Mouse (Mus musculus) heart, adult 2 months (tissue): ENCODE measurements around the gene Rrm1. TPM values are rescaled to one million over a fixed set of nuclear protein-coding genes. Genes with fewer than 3 reads are reported as not detected.

Source experiments
- DNase-seq, 2 experiments: peaks; one replicate each; pipeline ENCODE4 v3.0.0; 2021
- H3K27ac ChIP-seq: fragments of 200-600 bp; 2 replicates; pipeline ENCODE4 v1.8.1; 2022
- H3K27me3 ChIP-seq: fragments of 200-500 bp; 2 replicates; pipeline ENCODE4 v1.6.1; 2012; ENCODE audit warnings: mild to moderate bottlenecking, low read length, inconsistent platforms, mixed read lengths; ENCODE audit not compliant: control insufficient read depth, insufficient read depth
- H3K36me3 ChIP-seq: fragments of 200-500 bp; 2 replicates; pipeline ENCODE4 v1.6.1; 2012; ENCODE audit warnings: low read length, inconsistent platforms; ENCODE audit not compliant: control insufficient read depth, insufficient read depth
- H3K4me1 ChIP-seq: fragments of 200-500 bp; 2 replicates; pipeline ENCODE4 v1.6.1; 2011; ENCODE audit warnings: low read length; ENCODE audit not compliant: control insufficient read depth, insufficient read depth
- H3K4me3 ChIP-seq: fragments of 200-600 bp; 2 replicates; pipeline ENCODE4 v1.8.1; 2022
- H3K79me2 ChIP-seq: fragments of 200-500 bp; replicated peaks from 2 replicates; pipeline ENCODE4 v1.6.1; 2012; ENCODE audit warnings: mild to moderate bottlenecking, inconsistent platforms, low read length, moderate library complexity, mixed read lengths; ENCODE audit not compliant: control insufficient read depth, insufficient read depth
- H3K9ac ChIP-seq: fragments of 200-500 bp; 2 replicates; pipeline ENCODE4 v1.6.1; 2012; ENCODE audit warnings: low read depth, mild to moderate bottlenecking, control low read depth, inconsistent platforms, low read length, mixed read lengths
- CTCF ChIP-seq: fragments of 200-600 bp; IDR thresholded peaks from 2 replicates; pipeline ENCODE4 v1.8.1; 2022; ENCODE audit warnings: antibody characterized with exemption, mild to moderate bottlenecking, moderate library complexity
- EP300 ChIP-seq: fragments of 200-500 bp; IDR thresholded peaks from 2 replicates; pipeline ENCODE4 v1.6.1; 2011; ENCODE audit warnings: low read depth, low read length, control low read depth; ENCODE audit not compliant: insufficient read depth
- POLR2A ChIP-seq: fragments of 200-500 bp; IDR thresholded peaks from 2 replicates; pipeline ENCODE4 v1.6.1; 2011; ENCODE audit warnings: mild to moderate bottlenecking, low read depth, low read length, control low read depth; ENCODE audit not compliant: insufficient read depth
- WGBS: fragments of 180-500 bp; shearing (Covaris S2); methylation state at CpG from one replicate; pipeline ENCODE4 v1.1.7; 2018; 5-methylcytosine and 5-hydroxymethylcytosine counted together
- intact Hi-C: fragments of 180-260 bp; cut with DNase I; formaldehyde crosslinking; loops from one replicate; pipeline ENCODE4 v1.15.1; 2025
- polyA plus RNA-seq: library from polyadenylated mRNA; depleted of rRNA; stranded (reverse); fragments of >200 nt; gene quantifications from 2 replicates; pipeline ENCODE4 v1.2.3, GENCODE M21; 2012
- total RNA-seq, 2 experiments: library from RNA; stranded (reverse); gene quantifications; 2 replicates each; pipeline ENCODE4 v1.2.3; 2021

Gene Rrm1
- total and polyA plus RNA-seq, 3 experiments: 4.4 to 9.9 (median 9.6) TPM

DNA sequence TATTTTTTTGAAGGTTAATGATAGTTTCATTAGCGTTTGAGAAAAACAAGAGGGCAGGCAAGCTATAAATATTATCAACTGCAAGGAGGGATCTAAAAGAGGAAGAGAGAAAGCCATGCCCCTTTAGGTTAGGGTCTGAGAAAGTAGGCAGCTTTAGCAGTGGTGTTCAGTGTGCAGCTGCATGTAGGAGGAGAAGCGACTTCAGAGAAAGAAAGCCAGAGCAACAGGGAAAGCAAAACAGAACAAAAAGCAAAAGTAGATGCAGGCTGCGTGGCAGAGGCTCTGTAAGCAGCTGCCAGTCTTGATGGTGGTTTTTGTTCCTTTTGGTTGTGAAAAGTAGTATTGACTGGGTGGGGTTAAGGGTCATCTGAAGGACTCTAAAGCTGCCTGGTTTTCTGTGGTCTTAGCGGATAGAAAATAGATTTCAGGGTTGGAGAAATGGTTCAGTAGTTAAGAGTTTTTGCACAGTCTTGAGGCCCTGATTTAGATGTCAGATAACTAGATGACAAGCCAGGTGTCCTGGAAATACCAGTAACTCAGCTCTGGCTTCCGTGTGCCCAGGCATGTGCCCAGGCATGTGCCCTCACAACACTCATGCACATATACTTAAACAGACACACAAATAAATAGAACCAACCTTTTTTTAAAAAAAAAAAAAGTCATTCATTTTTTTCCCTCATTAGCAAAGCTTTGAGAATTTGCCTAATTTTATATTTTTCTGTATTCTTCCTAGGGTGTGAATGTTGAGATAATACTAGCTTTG is 17.3 kb downstream of the Rrm1 start:
- no peak overlapping the region for H3K4me3 ChIP-seq
- no peaks in the 10 kb centered on the region for H3K27me3 ChIP-seq
- no peaks in the 10 kb centered on the region for H3K4me1 ChIP-seq
- no peak for TF ChIP-seq POLR2A
- no peak for TF ChIP-seq CTCF
- no peak for TF ChIP-seq EP300
- no peak overlapping the region for H3K9ac ChIP-seq
- H3K79me2 ChIP-seq: no peaks in the 10 kb centered on the region
- H3K27ac ChIP-seq: no peak overlapping the region
- no peaks in the 10 kb centered on the region for H3K36me3 ChIP-seq
- intact Hi-C loops: no loop called here
- DNase-seq: no peak
- 82% methylated on average over 5 of the region's 5 CpGs for WGBS

DNA sequence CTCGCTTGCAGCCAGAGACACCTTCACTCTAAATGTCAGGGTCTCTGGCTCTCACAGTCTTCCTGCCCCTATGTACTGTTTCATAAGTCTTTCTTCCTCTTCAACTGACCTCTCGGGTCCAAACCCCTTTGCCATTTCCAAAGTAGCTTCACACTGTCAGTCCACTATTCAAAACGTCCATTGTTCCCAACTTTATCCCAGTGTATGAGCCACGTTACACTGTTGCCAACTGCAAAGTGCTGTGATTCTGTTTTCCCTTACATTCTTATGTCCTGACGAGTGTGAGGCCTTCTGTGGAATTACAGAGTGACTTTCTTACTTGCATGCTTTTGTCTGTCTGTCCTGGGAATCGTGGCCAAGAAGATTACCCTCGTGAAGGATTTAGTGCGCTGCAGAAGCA is 26.1 kb downstream of the Rrm1 start:
- no peak for DNase-seq
- Histone ChIP-seq H3K79me2 (no peaks in the 10 kb centered on the region), H3K27ac (no peak overlapping the region), H3K36me3 (peaks cover 2% of the 10 kb centered on the region; the same call in 1 of the 2 replicates), H3K27me3 (no peaks in the 10 kb centered on the region), H3K9ac (no peak overlapping the region), H3K4me3 (no peak overlapping the region), H3K4me1 (no peaks in the 10 kb centered on the region)
- WGBS: 83% methylated on average over 8 of the region's 8 CpGs
- TF ChIP-seq CTCF (no peak), POLR2A (no peak), EP300 (no peak)
- intact Hi-C loops: no loop called here

DNA sequence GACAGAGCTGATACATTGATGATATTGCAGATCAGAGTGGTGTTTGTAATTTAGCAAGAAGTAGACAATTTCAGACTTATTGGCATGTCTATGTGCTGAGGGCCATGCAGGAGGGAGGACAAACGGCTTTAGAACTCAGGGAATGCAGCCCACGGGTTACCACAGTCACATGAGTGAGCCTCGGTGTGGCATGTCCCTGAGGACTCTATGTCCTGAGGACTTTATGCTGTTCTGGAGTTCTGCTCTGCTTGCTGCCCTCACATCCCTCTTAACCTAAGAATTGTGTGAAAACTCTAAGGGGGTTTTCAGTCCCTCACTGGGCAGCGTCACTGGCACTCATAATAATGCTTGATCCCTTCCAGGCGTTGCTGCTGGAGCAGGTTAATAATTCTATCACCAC is 31.2 kb downstream of the Rrm1 start:
- Histone ChIP-seq H3K4me1 (no peaks in the 10 kb centered on the region), H3K79me2 (no peaks in the 10 kb centered on the region), H3K4me3 (no peak overlapping the region), H3K27ac (no peak overlapping the region), H3K36me3 (no peaks in the 10 kb centered on the region; the same call in 1 of the 2 replicates), H3K9ac (no peak overlapping the region), H3K27me3 (no peaks in the 10 kb centered on the region)
- TF ChIP-seq POLR2A (no peak), EP300 (no peak), CTCF (no peak)
- intact Hi-C loops: no loop called here
- 38% methylated on average over 5 of the region's 5 CpGs for WGBS
- no peak for DNase-seq

DNA sequence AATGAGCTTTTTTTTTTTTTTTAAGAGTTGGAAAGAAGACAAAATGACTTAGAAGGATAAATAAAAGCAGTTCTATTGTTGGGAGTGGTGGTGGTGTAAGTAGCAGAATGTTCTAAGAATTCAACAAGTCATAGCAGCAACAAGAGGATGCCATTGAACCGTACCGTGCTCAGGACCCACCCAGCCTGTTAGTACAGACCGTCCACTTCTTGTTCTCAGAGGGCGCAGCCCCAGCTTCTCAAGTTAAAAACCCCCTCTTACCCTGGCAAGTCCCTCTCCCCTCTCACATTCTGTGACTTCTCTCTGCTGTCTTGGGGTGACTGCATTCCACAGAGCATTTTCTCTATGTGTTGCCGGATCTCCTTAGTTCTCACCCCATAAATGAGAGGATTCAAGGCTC is 35.1 kb downstream of the Rrm1 start:
- WGBS: 96% methylated on average over 5 of the region's 5 CpGs
- no peaks in the 10 kb centered on the region for H3K79me2 ChIP-seq
- DNase-seq: no peak
- intact Hi-C loops: no loop called here
- H3K4me3 ChIP-seq: no peak overlapping the region
- no peak for TF ChIP-seq POLR2A
- TF ChIP-seq EP300: no peak
- no peak for TF ChIP-seq CTCF
- H3K36me3 ChIP-seq: no peaks in the 10 kb centered on the region
- no peak overlapping the region for H3K9ac ChIP-seq
- H3K4me1 ChIP-seq: peaks cover 3% of the 10 kb centered on the region
- no peak overlapping the region for H3K27ac ChIP-seq
- no peaks in the 10 kb centered on the region for H3K27me3 ChIP-seq

DNA sequence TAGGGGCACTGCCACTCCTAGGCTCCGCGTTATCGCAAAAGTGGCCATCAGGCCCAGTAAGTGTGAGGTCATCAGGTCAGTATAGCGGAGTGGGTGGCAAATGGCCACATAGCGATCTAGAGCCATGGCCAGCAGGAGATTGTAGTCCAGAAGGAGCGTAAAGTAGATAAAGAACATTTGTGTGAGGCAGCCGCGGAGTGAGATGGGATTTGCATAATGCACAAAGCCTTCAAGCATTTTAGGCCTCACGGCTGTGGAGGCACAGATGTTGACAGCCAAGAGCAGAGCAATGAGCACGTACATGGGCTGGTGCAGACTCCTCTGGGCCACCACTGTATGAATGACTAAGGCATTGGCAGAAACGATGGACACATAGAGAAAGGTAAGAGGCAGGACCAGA is 35.9 kb downstream of the Rrm1 start:
- H3K79me2 ChIP-seq: no peaks in the 10 kb centered on the region
- no peaks in the 10 kb centered on the region for H3K36me3 ChIP-seq
- H3K9ac ChIP-seq: no peak overlapping the region
- WGBS: 79% methylated on average over 11 of the region's 11 CpGs
- TF ChIP-seq POLR2A (no peak), CTCF (no peak), EP300 (no peak)
- peaks cover 3% of the 10 kb centered on the region for H3K4me1 ChIP-seq
- H3K27ac ChIP-seq: no peak overlapping the region
- intact Hi-C loops: no loop called here
- DNase-seq: no peak
- H3K27me3 ChIP-seq: no peaks in the 10 kb centered on the region
- no peak overlapping the region for H3K4me3 ChIP-seq

DNA sequence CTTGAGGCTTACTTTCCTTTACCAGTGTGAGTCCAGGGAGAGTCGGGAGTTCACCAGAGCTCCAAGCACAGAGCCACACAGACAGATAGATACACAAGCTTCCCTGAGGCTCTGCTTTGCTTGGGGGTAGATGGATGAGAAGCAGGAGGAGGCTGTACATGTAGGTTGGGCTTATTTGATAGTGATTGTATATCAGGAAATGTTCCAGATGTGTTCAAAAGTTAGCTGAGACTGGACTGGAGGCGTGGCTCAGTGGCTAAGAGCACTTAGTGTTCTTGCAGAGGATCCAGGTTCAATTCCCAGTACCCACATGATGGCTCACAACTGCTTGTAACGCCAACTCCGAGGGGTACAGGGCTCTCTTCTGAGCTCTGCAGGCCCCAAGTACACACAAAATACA is 36.9 kb downstream of the Rrm1 start:
- Histone ChIP-seq H3K4me1 (peaks cover 3% of the 10 kb centered on the region), H3K79me2 (no peaks in the 10 kb centered on the region), H3K27ac (no peak overlapping the region), H3K4me3 (no peak overlapping the region), H3K36me3 (no peaks in the 10 kb centered on the region), H3K27me3 (no peaks in the 10 kb centered on the region), H3K9ac (no peak overlapping the region)
- DNase-seq: no peak
- TF ChIP-seq CTCF (no peak), POLR2A (no peak), EP300 (no peak)
- WGBS: 81% methylated on average over 4 of the region's 4 CpGs
- intact Hi-C loops: no loop called here
